Mouse (Mus musculus): ENCODE measurements around the gene Mapk9.
"Not testable (repeated sequence)": the region's sequence is repeated elsewhere in the genome, so short reads cannot be mapped to it uniquely, and the experiment has no call there.

The Mapk9 gene

DNA sequence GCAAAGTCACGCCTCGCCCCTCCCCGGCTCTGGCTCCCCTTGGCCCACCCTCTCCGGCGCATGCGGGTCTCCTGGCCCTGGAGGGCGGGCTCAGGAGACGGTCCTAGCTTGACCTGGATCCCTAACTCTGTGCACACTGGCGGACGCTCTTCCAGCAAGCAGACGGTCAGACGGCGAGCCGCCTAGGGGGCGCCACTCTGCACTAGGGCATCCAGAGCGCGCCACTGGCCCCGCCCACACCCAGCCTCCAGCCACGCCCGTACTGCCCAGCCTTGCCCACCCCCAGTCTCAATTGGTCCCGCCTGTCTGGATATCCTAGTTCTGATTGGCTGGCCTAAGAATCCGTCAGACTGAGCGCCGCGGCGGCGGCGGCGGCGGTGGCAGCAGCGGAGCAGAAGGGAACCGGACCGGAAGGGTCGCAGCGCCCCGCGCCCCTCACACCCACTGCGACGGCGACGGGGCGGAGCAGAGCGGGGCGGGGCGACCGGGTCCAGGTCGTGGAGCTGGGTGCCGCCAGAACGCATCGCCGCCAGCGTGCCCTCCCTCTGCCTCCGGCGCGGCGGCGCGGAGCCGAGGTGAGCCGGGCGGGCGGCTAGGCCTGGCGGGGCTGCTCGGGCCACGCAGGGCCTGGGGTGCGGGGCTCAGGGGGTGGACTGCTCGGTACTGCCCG lies at the start of gene Mapk9:
Gene Mapk9 (plus strand): TSS at position 351 of the 670 bp plus-strand sequence.
- peak; percentile 96 for DNase-seq (ENCODE audit: low read depth, low spot score)

DNA sequence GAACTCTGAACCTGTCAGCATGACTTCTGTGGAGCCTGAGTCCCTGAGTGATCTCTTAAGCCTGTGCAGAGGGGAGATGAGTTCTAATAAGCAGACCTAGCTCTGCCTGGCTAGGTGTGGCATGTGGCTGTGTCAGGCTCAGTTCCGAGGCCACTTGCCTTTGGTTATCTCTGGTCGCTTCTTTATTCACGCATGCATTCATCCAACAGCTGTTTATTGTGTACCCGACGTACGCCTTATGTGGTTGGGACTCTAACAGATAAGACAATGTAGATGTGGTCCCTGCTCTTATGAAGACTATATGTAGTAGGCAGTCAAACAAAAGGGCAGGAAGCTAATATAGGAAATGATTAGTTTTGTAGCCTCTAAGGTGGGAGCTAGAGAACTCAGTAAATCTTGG lies 47.6 kb upstream of the Mapk9 start:
- no peak for DNase-seq (ENCODE audit: low read depth, low spot score)

DNA sequence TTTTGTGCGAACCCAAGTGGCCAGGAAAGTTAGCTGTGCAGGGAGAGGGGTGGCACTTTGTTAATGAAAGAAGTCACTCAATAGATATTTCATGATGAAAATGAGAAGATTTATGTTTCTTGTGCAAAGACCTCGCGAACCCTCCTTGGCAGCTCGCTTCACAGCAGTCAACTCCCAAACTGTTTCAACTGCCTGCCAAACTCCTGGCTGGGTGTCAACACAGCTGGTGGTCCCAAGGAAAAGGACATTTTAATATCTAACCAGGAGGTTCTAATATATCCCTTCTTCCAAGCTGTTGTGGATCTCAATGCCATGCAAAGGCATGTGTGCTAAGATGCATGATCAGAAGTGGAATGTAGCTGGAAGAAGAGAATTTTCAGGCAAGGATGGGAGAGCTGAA lies 45.0 kb upstream of the Mapk9 start:
- DNase-seq (ENCODE audit: low read depth, low spot score) = no peak

DNA sequence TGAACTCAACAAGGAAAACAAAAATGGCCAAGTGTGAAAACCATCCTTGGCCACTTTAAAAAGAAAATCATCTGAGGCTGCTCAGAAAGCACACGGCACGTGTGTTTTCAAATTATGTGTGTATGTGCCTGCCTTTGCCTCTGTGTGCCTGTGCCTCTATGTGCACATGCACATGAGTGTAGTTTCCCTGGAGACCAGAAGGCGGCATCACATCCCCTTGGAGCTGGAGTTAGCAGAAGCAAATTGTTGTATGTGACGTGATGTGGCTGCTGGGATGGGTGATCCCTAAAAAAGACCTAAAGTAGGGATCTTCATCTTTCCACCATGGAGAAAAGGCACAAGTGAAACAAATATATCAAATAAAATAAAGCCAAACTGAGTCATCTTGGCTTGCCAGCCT lies 42.8 kb upstream of the Mapk9 start:
- DNase-seq (ENCODE audit: low read depth, low spot score) = no peak

DNA sequence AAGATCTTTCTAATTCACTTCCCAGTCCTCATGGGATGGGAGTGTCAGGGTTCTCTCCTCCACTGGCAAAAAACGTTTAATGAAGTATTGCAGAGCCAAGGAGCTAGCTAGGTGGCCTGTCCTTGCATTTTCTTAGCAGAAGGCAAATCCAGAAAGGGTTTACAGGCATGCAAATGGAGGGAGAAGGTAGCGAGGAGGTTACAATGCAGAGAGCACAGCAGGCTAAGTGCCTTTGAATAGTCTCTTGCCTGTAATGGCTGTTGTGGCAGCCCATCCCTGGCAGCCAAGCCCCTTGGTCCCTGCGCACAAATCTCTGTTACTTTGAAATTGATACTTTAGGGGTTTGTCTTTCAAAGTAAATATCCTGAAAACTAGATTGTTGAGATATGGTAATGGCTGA lies 40.3 kb upstream of the Mapk9 start:
- no peak for DNase-seq (ENCODE audit: low read depth, low spot score)

DNA sequence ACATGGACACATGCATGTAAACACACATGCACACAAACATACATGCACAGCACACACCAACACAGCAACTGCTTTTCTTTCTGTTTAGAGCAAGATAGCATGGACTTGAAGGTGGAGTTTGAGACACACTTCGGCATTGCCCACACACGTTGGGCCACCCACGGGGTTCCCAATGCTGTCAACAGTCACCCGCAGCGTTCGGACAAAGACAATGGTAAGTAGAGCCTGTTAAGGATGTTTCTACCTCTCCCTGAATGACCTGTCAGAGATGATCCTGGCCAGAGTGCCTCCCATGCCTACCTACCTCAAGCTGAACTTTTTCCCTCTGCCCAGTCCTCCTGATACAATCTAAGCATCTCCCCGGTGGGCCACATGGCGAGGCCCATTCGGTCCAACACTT lies 37.6 kb upstream of the Mapk9 start:
- DNase-seq (ENCODE audit: low read depth, low spot score) = no peak

DNA sequence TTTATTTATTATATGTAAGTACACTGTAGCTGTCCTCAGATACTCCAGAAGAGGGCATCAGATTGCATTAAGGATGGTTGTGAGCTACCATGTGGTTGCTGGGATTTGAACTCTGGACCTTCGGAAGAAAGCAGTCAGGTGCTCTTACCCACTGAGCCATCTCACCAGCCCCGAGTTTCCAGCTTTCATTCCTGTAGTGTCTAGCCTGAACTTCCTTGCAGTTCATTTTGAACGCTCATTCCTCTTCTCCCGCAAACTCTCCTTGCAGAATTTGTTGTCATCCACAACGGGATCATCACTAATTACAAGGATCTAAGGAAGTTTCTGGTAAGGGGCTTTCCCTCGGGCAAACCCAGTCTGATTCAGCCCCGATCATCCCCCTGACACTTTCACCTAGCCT lies 35.9 kb upstream of the Mapk9 start:
- not testable (repeated sequence) for DNase-seq (ENCODE audit: low read depth, low spot score)

DNA sequence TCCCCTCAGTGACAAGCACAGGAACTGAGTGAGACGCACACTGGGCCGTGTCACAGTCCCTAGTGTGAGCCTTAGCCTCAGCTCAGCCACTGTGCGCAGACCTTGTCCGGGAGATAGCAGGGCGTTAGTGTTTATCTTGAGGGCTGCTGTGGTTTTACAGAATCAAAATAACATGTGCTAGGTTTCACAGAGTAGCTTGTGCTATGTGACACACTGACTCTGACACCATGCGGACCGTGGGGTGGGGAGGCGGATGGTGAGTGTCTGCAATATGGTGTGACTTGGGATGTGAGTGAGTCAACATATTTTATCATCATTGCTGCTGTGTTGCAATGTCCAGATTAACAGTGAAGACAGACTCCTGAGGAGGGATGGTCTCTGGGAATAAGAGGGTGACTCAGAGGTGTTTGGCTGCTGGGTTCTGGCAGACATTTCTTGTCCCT lies 35.4 kb upstream of the Mapk9 start:
- no peak for DNase-seq (ENCODE audit: low read depth, low spot score)

DNA sequence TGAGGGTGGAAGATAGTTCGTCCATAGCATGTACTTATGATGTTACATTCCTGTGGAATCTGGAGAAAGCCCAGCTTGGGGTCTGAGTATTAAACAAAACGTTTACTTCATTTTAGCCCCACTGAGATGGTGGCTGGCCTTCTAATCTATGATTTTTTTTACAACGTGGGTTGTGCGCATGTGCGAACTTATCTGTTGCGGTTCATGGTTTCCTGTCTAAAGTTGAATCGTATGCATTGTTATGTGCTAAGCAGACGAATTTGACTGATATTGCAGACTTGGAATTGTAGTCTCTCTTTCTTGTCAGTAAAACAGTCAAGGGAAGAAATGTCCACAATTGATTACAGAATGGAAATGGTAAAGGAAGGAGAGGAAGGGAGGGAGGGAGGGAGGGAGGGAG lies 34.7 kb upstream of the Mapk9 start:
- no peak for DNase-seq (ENCODE audit: low read depth, low spot score)

DNA sequence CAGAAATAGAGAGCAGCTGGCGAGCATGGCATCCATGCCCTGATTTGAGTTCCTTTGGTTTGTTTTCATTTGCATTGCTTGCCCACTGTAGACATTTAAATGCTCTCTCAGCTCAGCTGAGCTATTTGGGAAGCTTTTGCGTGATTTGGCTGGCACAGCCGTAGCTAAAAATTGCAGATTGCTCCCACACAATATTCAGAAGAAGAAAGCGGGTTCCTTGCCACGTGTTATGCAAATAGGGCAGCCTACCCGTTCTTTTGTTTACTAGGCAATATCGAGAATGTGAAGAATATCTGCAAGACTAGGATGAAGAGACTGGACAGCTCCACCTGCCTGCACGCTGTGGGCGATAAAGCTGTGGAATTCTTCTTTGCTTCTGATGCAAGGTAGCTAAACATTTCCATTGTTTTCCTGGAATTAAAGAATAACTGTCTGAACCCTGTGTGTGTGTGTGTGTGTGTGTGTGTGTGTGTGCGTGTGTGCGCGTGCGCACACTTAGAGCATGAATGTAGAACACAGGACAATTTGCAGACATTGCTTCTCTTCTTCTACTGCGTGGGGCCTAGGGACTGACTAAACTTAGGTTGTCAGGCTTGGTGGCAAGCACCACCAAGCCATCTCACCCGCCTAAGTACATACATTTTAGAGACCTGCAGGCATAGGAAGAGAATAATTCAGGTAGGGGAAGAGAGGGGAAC lies 27.5 kb upstream of the Mapk9 start:
- DNase-seq (ENCODE audit: low read depth, low spot score) = no peak

DNA sequence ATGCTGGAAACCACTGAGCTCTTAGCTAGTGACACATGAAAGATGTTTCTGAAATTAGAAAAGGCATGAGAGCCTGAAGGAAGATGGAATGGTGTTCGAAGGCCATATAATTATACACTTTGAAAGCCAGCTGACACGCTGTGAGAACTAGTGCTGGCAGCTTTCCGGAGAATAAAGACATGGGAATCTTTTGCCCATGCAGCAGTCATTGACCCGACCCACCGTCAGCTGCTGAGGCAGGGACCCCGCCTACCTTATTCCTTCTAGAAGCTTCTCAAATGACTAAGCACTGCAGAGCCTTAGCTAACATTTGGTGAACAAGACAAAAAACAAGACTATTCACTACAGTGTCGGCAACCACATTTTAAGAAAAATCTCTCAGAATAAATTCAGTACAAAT lies 26.9 kb upstream of the Mapk9 start:
- no peak for DNase-seq (ENCODE audit: low read depth, low spot score)

DNA sequence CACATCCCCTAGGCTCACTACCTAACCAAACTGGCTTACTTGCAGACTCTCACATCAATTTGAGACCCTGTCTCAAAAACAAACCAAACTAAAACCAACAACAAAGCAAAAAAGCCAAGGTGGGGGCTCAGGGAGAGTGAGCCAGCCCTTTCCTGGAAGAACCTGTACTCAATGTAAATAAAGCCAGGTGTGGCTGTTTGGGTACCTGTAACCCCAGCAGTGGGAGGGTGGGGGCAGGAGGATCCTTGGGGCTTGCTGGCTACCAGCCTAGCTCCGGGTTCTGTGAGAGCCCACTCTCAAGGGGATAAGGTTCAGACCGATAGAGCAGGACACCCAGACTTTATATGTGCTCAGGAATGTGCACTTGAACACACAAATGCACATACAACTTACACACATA lies 25.6 kb upstream of the Mapk9 start:
- DNase-seq (ENCODE audit: low read depth, low spot score) = no peak

DNA sequence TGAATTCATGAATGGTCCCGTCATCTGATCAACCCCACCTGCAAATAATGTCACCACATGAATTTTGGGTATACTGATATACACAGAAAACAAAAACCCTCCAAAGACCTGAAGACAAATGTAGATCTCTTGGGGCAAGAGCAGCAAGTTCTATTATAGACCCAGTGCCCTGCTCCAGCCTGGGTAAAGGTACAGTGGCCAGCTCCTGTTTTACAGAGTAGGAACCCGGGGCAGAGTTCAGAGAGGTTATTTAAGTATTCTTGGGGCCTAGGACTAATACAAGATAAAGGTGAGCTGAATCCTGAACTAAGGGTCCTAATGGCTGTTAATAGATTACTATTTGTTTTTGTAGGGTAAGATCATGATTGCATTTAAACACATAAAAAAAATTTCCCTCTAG lies 25.0 kb upstream of the Mapk9 start:
- no peak for DNase-seq (ENCODE audit: low read depth, low spot score)

DNA sequence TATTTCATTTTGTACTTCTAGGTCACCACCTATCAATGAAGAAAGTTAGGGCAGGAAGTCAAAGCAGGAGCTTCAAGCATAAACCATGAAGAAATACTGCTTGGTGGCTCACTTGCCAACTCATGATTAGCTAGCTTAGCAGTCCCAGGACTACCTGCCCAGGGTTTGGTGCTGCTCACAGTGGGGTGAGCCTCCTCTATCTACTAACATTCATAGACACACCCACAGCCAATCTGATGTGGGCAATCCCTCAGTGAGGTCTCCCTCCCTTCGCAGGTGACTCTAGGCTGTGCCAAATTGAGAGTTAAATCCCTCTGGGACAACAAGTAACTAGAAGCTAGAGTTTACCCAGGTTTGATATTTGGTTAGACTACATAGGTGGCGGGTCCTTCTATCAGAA lies 24.2 kb upstream of the Mapk9 start:
- DNase-seq (ENCODE audit: low read depth, low spot score) = no peak

DNA sequence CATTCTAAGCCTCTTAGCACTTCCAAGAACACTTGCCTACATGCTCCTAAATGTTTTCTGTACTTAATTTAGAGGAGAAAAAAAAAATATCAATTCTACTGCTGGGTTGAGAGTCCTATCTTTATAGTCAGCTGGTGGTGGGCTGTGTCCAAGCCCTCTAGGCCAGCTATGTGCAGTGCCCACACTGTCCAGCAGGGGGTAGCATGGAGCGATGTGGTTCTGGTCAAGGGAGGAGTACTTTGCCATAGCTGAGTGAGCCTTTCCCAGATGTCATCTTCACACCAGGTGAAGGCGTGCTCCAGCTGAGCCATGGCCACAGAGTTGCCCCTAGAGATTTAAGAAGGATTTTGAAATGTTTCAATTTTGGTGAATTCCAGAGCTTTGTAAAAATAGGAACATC lies 21.7 kb upstream of the Mapk9 start:
- peak; percentile 42 for DNase-seq (ENCODE audit: low read depth, low spot score)

DNA sequence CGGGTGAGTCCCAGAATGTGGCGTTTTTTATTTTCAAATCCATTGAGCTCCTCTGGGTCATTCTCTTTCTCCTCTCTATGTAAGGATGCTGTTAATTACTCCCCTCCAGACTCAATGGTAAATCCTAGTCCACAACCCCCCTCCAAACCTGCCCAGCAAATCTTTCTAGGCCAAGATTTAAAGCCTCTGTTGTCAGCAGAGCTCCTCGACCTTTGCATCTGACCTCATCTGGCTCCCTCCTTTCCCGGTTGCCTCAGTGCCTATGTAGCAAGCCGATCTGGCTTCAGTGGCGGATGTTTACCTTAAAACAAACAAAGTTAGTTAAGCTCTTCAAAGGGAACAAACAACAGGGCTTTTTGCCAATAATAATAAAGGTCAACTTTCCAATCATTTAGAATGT lies 19.3 kb upstream of the Mapk9 start:
- no peak for DNase-seq (ENCODE audit: low read depth, low spot score)

DNA sequence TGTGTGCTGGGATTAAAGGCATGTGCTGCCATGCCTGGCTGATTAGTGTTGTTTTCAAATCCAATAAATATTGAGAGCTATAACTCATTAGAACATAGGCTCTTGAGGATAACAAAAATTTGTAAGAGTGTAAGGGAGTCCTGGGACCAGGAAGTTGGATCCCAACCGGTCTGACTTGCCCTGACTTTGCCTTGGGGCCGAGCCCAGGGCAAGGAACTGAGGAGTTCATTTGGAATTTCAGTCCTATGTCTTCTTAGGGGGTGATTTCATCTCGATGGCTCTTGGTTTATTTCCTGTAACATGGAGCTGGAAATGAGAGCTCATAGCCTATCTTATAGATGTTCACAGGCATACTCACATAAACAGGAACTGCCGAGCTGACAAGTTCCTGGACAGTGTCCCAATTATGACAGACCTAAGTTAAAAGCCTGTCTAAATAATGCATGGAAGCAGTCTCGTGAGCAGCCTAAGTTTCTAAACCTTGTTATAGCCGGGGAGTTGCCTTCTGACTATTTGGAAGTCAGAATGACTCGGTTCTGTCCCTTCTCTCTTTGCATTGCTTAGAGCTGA lies 17.3 kb upstream of the Mapk9 start:
- DNase-seq (ENCODE audit: low read depth, low spot score) = no peak

DNA sequence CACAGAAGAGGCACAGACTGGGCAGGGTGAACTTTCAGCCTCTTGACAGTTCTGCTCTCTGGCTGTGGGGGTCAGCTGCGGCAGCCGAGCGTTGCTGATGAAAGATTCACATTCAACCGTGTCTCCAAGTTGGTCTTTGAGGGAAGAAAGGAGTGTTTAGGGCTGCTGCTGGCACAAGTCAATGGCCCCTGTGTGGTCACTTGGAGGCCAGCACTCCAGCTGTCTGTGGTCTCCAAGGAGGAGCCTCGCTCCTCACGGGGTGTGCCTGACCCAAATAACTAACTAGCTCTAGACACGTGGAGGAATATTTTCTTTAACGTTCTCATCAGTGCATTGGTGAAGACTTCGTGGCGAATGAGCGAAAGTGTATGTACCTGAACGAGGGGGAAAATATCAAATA lies 14.6 kb upstream of the Mapk9 start:
- DNase-seq (ENCODE audit: low read depth, low spot score) = no peak

DNA sequence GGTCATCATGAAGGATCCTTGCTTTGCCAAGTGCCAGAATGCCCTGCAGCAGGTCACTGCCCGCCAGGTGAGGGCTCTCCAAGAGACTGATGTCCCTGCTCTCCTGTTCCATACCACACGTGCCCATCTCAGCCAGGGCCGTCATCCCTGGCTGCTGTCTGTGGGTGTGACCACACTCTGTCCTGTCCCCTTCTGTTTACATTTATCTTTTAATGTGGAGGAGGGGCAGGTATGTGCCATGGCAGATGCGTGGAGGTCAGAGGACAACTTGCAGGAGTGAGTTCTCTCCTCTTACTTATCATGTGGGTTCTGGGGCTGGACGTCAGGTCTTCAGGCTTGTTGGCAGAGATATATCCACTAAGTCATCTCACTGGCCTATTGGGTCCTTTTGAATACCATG lies 13.6 kb upstream of the Mapk9 start:
- DNase-seq (ENCODE audit: low read depth, low spot score) = no peak

DNA sequence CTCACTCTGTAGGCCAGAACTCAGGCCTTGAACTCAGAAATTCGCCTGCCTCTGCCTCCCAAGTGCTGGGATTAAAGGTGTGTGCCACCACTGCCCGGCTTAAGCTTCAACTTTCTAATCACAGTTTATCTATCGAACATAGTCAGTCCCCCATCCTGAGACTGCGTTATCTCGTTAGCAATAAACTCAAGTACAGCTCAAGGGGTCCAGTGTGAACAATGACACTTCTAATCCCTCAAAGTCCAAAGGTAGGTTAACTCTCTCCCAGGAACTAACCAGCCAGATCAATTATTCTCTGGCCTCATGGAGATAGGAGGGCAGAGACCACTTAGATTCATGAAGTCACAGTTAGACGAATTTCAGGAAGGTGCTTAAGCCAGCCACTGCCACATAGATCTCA lies 12.3 kb upstream of the Mapk9 start:
- DNase-seq (ENCODE audit: low read depth, low spot score) = no peak

DNA sequence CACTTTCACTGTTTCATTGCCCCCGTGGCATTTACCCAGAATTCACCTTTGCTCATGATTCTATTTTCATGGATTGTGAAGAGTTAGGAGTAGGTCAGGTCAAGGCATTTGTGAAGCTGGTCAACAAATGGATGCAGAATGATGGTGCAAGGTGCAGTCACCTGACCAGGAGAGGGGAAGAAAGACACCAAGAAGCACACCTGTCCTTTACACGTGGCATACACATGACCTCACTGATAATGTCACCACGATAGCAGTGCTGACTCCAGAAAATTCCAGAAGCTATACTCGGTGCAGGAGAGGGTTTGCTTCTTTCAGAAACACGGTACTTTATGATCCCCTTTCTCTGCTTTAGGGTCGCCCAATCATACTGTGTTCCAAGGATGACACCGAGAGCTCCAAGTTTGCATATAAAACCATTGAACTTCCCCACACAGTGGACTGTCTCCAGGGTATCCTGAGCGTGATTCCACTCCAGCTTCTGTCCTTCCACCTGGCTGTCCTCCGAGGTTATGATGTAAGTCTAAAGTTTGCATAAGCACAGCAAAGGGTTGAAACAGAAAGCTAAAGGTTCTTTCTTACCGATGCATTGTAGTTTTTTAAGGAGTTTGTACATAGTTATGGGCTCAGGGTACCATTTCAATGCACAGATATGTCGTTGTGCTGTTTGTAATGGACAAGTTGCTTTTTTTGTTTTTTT lies 11.1 kb upstream of the Mapk9 start:
- no peak for DNase-seq (ENCODE audit: low read depth, low spot score)

DNA sequence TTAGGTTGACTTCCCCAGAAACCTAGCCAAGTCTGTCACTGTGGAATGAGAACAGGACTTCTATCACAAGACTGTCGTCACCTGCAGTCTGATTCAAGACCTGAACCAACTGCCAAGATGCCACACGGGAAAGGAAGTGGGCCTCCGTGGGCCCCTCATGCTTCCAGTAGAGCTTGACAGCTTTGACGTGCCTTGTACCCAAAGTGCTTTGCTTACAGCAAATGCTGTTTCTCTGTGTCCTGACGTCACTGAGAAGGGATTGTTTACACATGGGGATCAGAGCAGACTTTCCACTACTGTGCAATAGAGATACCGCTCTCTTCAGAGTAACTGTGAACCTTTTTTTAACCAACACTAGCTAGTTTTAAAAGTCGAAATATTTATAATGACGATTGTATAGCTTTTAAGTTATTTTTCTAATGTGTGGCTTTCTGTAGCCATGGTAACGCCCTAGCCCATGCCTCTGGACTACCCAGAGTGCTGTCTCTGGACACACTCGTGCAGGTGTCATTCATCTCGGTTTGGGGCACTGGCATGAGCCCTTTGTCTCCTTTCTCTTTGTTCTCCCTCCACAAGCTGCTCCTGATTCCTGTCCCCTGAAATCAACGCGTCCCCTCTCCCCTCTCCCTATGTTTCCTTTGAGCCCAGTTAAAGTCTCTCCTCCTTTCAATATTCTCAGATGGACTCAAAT lies 8.7 kb upstream of the Mapk9 start:
- no peak for DNase-seq (ENCODE audit: low read depth, low spot score)
